Mouse (Mus musculus): ENCODE measurements around the gene Lhx1. TPM values are rescaled to one million over a fixed set of nuclear protein-coding genes. Genes with fewer than 3 reads are reported as not detected.

Gene Lhx1
- polyA plus RNA-seq, 1 experiment from 2014 or later: not detected

DNA sequence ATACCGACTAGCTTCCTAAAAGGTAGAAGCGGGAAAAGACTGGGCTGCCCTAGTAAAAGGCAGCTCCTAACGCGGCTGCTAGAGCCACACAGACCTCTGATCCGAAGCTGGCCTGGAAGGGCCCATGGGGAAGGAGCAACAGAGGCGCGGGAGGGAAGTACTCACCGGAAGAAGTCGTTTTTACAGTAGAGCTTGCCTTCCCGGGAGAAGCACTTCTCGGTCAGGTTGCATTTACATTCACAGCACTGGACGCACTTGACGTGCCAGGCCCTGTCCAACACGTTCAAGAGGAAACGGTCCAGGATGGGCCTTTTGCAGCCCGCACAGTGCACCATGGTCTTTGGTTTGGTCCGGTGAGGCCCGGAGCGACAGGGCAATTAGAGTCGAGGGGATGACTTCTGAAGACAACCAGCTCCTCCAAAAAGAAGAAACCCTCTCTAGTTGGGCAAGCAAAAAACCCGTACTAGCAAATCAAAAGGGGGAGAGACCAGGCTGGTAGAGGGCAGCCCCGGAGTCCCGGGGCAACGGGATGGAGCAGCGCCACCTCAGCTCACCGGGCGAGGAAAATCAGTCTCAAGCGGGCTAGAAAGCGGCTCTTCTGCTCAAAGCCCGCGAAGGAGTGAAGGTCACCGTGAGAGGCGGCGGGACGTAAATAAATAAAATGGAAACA, 1.4 kb downstream of the Lhx1 start:
- Histone ChIP-seq H3K4me2 (replicated peaks; ENCODE audit: low read depth) (no peak overlapping the region), H3K9ac (ENCODE audit: low read length) (no peak overlapping the region), H3K9me3 (ENCODE audit: control insufficient read depth, low read length) (no peaks in the 10 kb centered on the region), H3K27ac (replicated peaks) (no peak overlapping the region), H3K4me3 (ENCODE audit: low read depth, low read length) (no peak overlapping the region), H3K27me3 (ENCODE audit: control insufficient read depth, insufficient read depth, low read length) (peaks cover 42% of the 10 kb centered on the region; the same call in 1 of the 2 replicates), H3K36me3 (ENCODE audit: control insufficient read depth, insufficient read depth, low read length) (no peaks in the 10 kb centered on the region), H3K4me1 (replicated peaks; ENCODE audit: control insufficient read depth, insufficient read depth) (peaks cover 3% of the 10 kb centered on the region; the same call in 1 of the 2 replicates)
- ATAC-seq (ENCODE audit: low FRiP score, low TSS enrichment): no peak
- DNase-seq (ENCODE audit: low spot score): no peak
- 3% methylated on average over 35 of the region's 35 CpGs for WGBS
- TF ChIP-seq EP300 (optimal IDR thresholded peaks at IDR 0.05) (no peak), CTCF (IDR thresholded peaks at IDR 0.05; ENCODE audit: low read depth) (peak; percentile 2; the same call in 1 of the 2 replicates)

DNA sequence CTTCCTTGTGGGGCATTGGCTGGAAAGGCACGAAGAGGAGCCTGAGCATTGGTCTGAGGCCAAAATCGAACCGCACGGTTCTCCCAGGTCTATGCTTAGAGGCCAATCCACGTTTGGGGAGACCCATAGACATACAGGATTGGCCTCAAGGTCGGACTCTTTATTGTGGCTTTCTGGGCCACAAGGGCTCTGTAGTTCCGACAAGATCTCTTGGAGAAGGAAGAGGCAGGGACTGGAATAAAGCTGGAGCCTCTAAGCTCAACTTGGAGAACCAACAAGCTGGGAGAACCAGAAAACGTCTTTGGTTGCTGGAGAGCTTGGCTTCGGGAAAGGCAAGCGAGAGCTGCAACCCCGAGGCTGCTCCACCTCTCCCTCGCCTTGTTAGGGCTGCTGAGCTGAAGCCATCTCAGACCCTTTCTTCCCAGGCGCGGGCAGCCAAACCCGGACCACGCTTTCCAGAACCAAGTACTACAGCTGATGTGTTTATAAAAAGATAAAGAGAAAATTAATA, 2.0 kb downstream of the Lhx1 start:
- no peaks in the 10 kb centered on the region for H3K9me3 ChIP-seq (ENCODE audit: control insufficient read depth, low read length)
- 3% methylated on average over 16 of the region's 16 CpGs for WGBS
- DNase-seq (ENCODE audit: low spot score) (no peak), ATAC-seq (ENCODE audit: low FRiP score, low TSS enrichment) (no peak)
- TF ChIP-seq EP300 (optimal IDR thresholded peaks at IDR 0.05) (no peak), CTCF (IDR thresholded peaks at IDR 0.05; ENCODE audit: low read depth) (no peak)
- no peak overlapping the region for H3K27ac ChIP-seq (replicated peaks)
- peaks cover 43% of the 10 kb centered on the region; the same call in 1 of the 2 replicates for H3K27me3 ChIP-seq (ENCODE audit: control insufficient read depth, insufficient read depth, low read length)
- no peaks in the 10 kb centered on the region for H3K36me3 ChIP-seq (ENCODE audit: control insufficient read depth, insufficient read depth, low read length)
- no peak overlapping the region for H3K9ac ChIP-seq (ENCODE audit: low read length)
- H3K4me3 ChIP-seq (ENCODE audit: low read depth, low read length): peak overlapping the region; percentile 21; the same call in 1 of the 2 replicates
- H3K4me2 ChIP-seq (replicated peaks; ENCODE audit: low read depth): no peak overlapping the region
- H3K4me1 ChIP-seq (replicated peaks; ENCODE audit: control insufficient read depth, insufficient read depth): peaks cover 3% of the 10 kb centered on the region; the same call in 1 of the 2 replicates

DNA sequence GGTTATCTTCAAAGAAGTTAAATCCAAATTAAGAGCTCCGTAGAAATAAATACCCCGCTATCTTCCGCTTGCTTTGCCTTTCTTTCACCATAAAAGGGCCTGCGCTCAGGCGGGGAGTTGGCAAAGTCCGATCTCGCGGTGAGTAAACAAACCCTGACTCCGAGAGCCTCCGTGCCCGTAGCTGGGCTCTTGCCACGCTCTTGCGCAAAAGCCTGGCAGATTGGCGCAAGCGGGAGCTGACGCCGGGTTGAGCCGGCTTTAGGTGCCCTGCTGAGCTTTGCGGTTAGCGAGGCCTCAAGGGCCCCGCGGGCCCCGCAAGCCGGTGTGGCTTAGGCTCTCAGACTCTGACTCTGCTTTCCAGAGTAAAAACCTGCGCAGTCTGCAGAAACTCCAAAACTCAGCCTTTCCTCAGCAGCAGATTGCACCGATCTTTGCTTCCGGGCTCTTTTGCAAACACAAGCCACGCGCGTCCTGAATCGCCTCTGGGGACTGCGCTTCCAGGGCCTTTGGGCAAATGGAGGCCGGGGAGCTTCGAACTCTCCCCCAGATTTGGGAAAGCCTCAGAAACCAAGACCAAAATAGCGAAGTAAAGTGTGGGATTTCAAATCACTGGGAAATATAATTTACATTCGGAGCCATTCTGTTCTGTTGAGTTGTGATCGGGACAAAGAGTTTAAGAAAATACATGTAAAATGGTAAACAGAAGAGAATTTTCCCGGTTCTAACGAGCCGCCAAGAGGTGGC, 2.6 kb downstream of the Lhx1 start:
- Histone ChIP-seq H3K9ac (ENCODE audit: low read length) (no peak overlapping the region), H3K9me3 (ENCODE audit: control insufficient read depth, low read length) (no peaks in the 10 kb centered on the region), H3K27me3 (ENCODE audit: control insufficient read depth, insufficient read depth, low read length) (peaks cover 43% of the 10 kb centered on the region; the same call in 1 of the 2 replicates), H3K4me2 (replicated peaks; ENCODE audit: low read depth) (peak overlapping the region; percentile 39), H3K27ac (replicated peaks) (no peak overlapping the region), H3K36me3 (ENCODE audit: control insufficient read depth, insufficient read depth, low read length) (no peaks in the 10 kb centered on the region), H3K4me1 (replicated peaks; ENCODE audit: control insufficient read depth, insufficient read depth) (peaks cover 3% of the 10 kb centered on the region; the same call in 1 of the 2 replicates), H3K4me3 (ENCODE audit: low read depth, low read length) (peak overlapping the region; percentile 21)
- DNase-seq (ENCODE audit: low spot score) (peak; percentile 83), ATAC-seq (ENCODE audit: low FRiP score, low TSS enrichment) (peak; percentile 71)
- TF ChIP-seq CTCF (IDR thresholded peaks at IDR 0.05; ENCODE audit: low read depth) (no peak), EP300 (optimal IDR thresholded peaks at IDR 0.05) (no peak)
- 2% methylated on average over 40 of the region's 40 CpGs for WGBS

DNA sequence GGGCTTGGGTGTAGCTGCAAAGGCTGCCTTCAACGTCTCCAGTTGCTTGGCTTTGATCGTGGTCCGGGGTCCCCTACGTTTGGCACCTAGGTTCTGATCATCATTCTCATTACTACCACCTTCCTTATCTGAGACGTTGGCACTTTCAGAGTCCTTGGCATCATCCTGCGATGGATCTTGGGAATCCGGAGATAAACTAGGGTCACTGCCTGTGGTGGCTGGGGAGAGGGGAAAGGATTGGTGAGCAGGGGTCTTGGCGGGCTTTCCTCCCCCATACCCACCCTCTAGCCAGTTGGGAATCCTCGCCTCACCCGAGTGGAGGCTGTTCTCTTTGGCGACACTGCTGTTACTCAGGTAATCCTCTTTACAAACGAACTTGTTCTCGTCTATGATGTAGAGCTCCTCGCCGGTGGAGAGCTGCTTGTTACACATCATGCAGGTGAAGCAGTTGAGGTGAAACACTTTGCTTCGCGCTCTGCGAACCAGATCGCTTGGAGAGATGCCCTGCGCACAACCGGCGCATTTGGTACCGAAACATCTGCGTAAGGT, 3.5 kb downstream of the Lhx1 start:
- no peaks in the 10 kb centered on the region for H3K36me3 ChIP-seq (ENCODE audit: control insufficient read depth, insufficient read depth, low read length)
- H3K4me1 ChIP-seq (replicated peaks; ENCODE audit: control insufficient read depth, insufficient read depth): peaks cover 3% of the 10 kb centered on the region; the same call in 1 of the 2 replicates
- DNase-seq (ENCODE audit: low spot score): no peak
- no peaks in the 10 kb centered on the region for H3K9me3 ChIP-seq (ENCODE audit: control insufficient read depth, low read length)
- no peak overlapping the region for H3K27ac ChIP-seq (replicated peaks)
- ATAC-seq (ENCODE audit: low FRiP score, low TSS enrichment): no peak
- TF ChIP-seq EP300 (optimal IDR thresholded peaks at IDR 0.05): no peak
- TF ChIP-seq CTCF (IDR thresholded peaks at IDR 0.05; ENCODE audit: low read depth): no peak
- no peak overlapping the region for H3K4me3 ChIP-seq (ENCODE audit: low read depth, low read length)
- no peak overlapping the region for H3K4me2 ChIP-seq (replicated peaks; ENCODE audit: low read depth)
- peaks cover 41% of the 10 kb centered on the region; the same call in 1 of the 2 replicates for H3K27me3 ChIP-seq (ENCODE audit: control insufficient read depth, insufficient read depth, low read length)
- no peak overlapping the region for H3K9ac ChIP-seq (ENCODE audit: low read length)
- 18% methylated on average over 24 of the region's 24 CpGs for WGBS

DNA sequence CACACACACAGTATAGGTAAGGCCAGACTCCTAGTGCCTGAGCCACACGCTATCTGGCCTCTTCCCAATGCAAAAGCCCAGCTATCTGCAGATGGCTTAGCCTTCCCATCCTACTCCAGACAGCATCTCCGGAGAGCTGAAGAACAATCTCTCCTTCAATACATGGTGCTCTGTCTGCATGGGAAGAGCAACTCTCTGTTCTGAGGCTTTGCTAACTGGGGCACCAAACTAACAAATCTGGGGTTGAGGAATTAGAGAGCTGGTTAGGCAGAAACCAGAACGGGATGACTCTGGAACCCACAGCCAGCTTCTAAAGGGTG, 4.3 kb downstream of the Lhx1 start:
- WGBS: 51% methylated on average over 3 of the region's 3 CpGs
- ATAC-seq (ENCODE audit: low FRiP score, low TSS enrichment) (no peak), DNase-seq (ENCODE audit: low spot score) (no peak)
- TF ChIP-seq CTCF (IDR thresholded peaks at IDR 0.05; ENCODE audit: low read depth) (no peak), EP300 (optimal IDR thresholded peaks at IDR 0.05) (no peak)
- no peaks in the 10 kb centered on the region for H3K36me3 ChIP-seq (ENCODE audit: control insufficient read depth, insufficient read depth, low read length)
- H3K4me3 ChIP-seq (ENCODE audit: low read depth, low read length): no peak overlapping the region
- H3K9me3 ChIP-seq (ENCODE audit: control insufficient read depth, low read length): no peaks in the 10 kb centered on the region
- H3K9ac ChIP-seq (ENCODE audit: low read length): no peak overlapping the region
- no peak overlapping the region for H3K27ac ChIP-seq (replicated peaks)
- no peak overlapping the region for H3K4me2 ChIP-seq (replicated peaks; ENCODE audit: low read depth)
- peaks cover 37% of the 10 kb centered on the region; the same call in 1 of the 2 replicates for H3K27me3 ChIP-seq (ENCODE audit: control insufficient read depth, insufficient read depth, low read length)
- peaks cover 3% of the 10 kb centered on the region; the same call in 1 of the 2 replicates for H3K4me1 ChIP-seq (replicated peaks; ENCODE audit: control insufficient read depth, insufficient read depth)
